Mouse (Mus musculus): ENCODE results near the gene Ank3. TPM values are rescaled to one million over a fixed set of nuclear protein-coding genes. Genes with fewer than 3 reads are reported as not detected.

Ank3 gene
- polyA plus RNA-seq, 1 experiment, result 23.3 TPM

- no peak for DNase-seq
- TF ChIP-seq CTCF (IDR thresholded peaks at IDR 0.05; ENCODE audit: insufficient read depth, low read length) (no peak), POLR2A (IDR thresholded peaks at IDR 0.05; ENCODE audit: borderline replicate concordance, extremely low read depth, low read depth, low read length) (no peak)
- no peaks in the 10 kb centered on the region for H3K4me1 ChIP-seq (ENCODE audit: control insufficient read depth, insufficient read depth, low read length)
- no peak overlapping the region for H3K4me3 ChIP-seq (replicated peaks; ENCODE audit: extremely low read depth, low read depth, low read length)
- 87% methylated on average over 4 of the region's 4 CpGs for WGBS
These were observed 157.0 kb downstream of the Ank3 start for GRCm38 (mm10) chr10:69555592-69555991.

- WGBS, result 18% methylated on average over 13 of the region's 13 CpGs
- peak; percentile 42 for DNase-seq
These were observed 157.7 kb downstream of the Ank3 start for GRCm38 (mm10) chr10:69556278-69556677.

DNA sequence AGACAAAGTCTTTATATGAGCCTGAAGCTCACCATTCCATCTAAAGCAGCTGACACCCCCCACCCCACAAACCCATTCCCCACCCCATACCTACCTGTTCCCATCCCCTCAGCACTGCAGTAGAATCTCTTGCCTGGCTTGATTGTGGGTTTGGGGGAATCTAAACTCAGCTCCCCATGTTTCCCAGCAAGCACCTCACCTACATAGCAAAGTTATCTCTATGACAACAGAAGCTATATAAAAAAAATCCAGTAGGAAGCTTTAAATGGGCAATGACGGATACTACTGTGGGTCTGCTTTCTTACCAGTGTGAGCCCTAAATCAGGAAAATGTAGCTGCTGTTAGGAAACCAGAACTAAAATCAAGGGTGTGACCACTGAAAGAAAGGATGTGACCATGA lies 161.7 kb downstream of the Ank3 start:
- Histone ChIP-seq H3K4me3 (replicated peaks; ENCODE audit: extremely low read depth, low read depth, low read length) (no peak overlapping the region), H3K4me1 (ENCODE audit: control insufficient read depth, insufficient read depth, low read length) (no peaks in the 10 kb centered on the region)
- WGBS, result 71% methylated on average over 1 of the region's 1 CpGs
- DNase-seq, result no peak
- TF ChIP-seq POLR2A (IDR thresholded peaks at IDR 0.05; ENCODE audit: borderline replicate concordance, extremely low read depth, low read depth, low read length), result no peak
- TF ChIP-seq CTCF (IDR thresholded peaks at IDR 0.05; ENCODE audit: insufficient read depth, low read length), result no peak

More at GRCm38 (mm10) chr10:69556278-69556677, 157.7 kb downstream of the Ank3 start:
- H3K4me3 ChIP-seq (replicated peaks; ENCODE audit: extremely low read depth, low read depth, low read length), result no peak overlapping the region
- TF ChIP-seq POLR2A (IDR thresholded peaks at IDR 0.05; ENCODE audit: borderline replicate concordance, extremely low read depth, low read depth, low read length), result no peak
- peak; percentile 35 for TF ChIP-seq CTCF (IDR thresholded peaks at IDR 0.05; ENCODE audit: insufficient read depth, low read length)
- no peaks in the 10 kb centered on the region for H3K4me1 ChIP-seq (ENCODE audit: control insufficient read depth, insufficient read depth, low read length)

DNA sequence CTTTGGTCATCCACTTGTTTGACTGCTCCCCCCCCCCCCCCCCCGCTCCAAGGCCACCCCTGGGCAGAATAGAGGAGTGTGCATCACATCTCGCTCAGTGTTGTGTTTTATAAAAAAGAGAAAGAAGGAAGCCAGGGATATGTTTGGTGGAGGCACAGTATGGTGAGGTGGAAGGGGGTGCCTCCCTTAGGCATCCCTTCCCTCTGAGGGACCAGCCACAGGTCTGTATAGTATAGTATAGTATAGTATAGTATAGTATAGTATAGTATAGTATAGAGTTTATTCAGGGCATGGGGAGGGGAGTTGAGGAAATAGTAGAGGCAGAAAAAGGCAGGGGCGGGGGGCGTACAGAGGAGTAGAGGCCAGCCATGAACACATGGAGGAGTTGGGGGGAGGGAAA lies 164.4 kb downstream of the Ank3 start:
- no peak for DNase-seq
- Histone ChIP-seq H3K4me1 (ENCODE audit: control insufficient read depth, insufficient read depth, low read length) (no peaks in the 10 kb centered on the region), H3K4me3 (replicated peaks; ENCODE audit: extremely low read depth, low read depth, low read length) (no peak overlapping the region)
- TF ChIP-seq POLR2A (IDR thresholded peaks at IDR 0.05; ENCODE audit: borderline replicate concordance, extremely low read depth, low read depth, low read length) (no peak), CTCF (IDR thresholded peaks at IDR 0.05; ENCODE audit: insufficient read depth, low read length) (no peak)
- WGBS, result 73% methylated on average over 4 of the region's 4 CpGs

DNA sequence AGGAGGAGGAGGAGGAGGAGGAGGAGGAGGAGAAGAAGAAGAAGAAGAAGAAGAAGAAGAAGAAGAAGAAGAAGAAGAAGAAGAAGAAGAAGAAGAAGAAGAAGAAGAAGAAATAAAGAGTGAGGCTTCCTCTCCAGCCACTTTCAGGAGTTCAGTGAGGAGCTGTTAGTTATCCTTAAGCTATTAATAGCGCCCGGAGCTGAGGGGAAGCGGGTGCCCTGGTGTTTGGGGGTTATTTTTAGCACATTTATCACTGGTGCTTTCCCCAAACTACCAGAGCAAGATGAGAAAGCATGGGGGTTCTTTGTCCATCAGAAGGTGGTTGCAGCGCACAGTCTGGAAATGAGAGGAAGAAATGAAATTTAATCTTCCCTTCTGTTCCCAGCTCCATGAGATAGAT lies 166.5 kb downstream of the Ank3 start:
- no peak for DNase-seq
- H3K4me1 ChIP-seq (ENCODE audit: control insufficient read depth, insufficient read depth, low read length), result no peaks in the 10 kb centered on the region
- no peak for TF ChIP-seq CTCF (IDR thresholded peaks at IDR 0.05; ENCODE audit: insufficient read depth, low read length)
- no peak for TF ChIP-seq POLR2A (IDR thresholded peaks at IDR 0.05; ENCODE audit: borderline replicate concordance, extremely low read depth, low read depth, low read length)
- H3K4me3 ChIP-seq (replicated peaks; ENCODE audit: extremely low read depth, low read depth, low read length), result no peak overlapping the region
- 52% methylated on average over 4 of the region's 4 CpGs for WGBS

DNA sequence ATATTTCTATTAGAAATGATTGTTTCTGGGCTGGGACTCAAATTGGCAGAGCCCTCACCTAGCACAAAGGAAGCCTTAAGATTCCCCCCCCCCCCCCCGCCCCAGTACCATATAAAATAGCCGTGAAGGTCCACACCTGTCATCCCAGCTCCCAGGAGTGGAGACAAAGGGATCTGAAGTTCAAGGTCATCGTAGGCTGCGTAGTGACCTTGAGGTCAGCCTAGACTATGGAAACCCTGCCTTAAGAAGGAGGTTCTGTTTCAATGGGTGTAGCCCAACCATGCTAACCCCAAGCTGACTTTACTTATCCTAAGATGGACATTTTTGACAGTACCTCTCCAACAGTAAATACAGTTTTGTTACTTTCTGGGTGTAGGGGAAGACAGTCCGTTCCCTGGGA lies 170.4 kb downstream of the Ank3 start:
- peaks cover 3% of the 10 kb centered on the region for H3K4me1 ChIP-seq (ENCODE audit: control insufficient read depth, insufficient read depth, low read length)
- 88% methylated on average over 5 of the region's 5 CpGs for WGBS
- DNase-seq, result no peak
- H3K4me3 ChIP-seq (replicated peaks; ENCODE audit: extremely low read depth, low read depth, low read length), result no peak overlapping the region
- TF ChIP-seq POLR2A (IDR thresholded peaks at IDR 0.05; ENCODE audit: borderline replicate concordance, extremely low read depth, low read depth, low read length), result no peak
- no peak for TF ChIP-seq CTCF (IDR thresholded peaks at IDR 0.05; ENCODE audit: insufficient read depth, low read length)

- Histone ChIP-seq H3K4me3 (replicated peaks; ENCODE audit: extremely low read depth, low read depth, low read length) (no peak overlapping the region), H3K4me1 (ENCODE audit: control insufficient read depth, insufficient read depth, low read length) (peaks cover 3% of the 10 kb centered on the region)
- WGBS, result 55% methylated on average over 8 of the region's 8 CpGs
- DNase-seq, result no peak
- TF ChIP-seq POLR2A (IDR thresholded peaks at IDR 0.05; ENCODE audit: borderline replicate concordance, extremely low read depth, low read depth, low read length) (no peak), CTCF (IDR thresholded peaks at IDR 0.05; ENCODE audit: insufficient read depth, low read length) (no peak)
These were observed 171.2 kb downstream of the Ank3 start for GRCm38 (mm10) chr10:69569740-69570139.

GRCm38 (mm10) chr10:69570466-69571288 lies 172.1 kb downstream of the Ank3 start:
- H3K4me1 ChIP-seq (ENCODE audit: control insufficient read depth, insufficient read depth, low read length), result peaks cover 3% of the 10 kb centered on the region
- WGBS, result 26% methylated on average over 18 of the region's 18 CpGs
- no peak for TF ChIP-seq POLR2A (IDR thresholded peaks at IDR 0.05; ENCODE audit: borderline replicate concordance, extremely low read depth, low read depth, low read length)
- DNase-seq, result no peak
- H3K4me3 ChIP-seq (replicated peaks; ENCODE audit: extremely low read depth, low read depth, low read length), result no peak overlapping the region

GRCm38 (mm10) chr10:69571422-69571821 lies 172.8 kb downstream of the Ank3 start:
- no peak for DNase-seq
- WGBS, result 3% methylated on average over 8 of the region's 8 CpGs
- TF ChIP-seq POLR2A (IDR thresholded peaks at IDR 0.05; ENCODE audit: borderline replicate concordance, extremely low read depth, low read depth, low read length) (no peak), CTCF (IDR thresholded peaks at IDR 0.05; ENCODE audit: insufficient read depth, low read length) (no peak)
- Histone ChIP-seq H3K4me1 (ENCODE audit: control insufficient read depth, insufficient read depth, low read length) (peaks cover 3% of the 10 kb centered on the region), H3K4me3 (replicated peaks; ENCODE audit: extremely low read depth, low read depth, low read length) (peak overlapping the region; percentile 41)

GRCm38 (mm10) chr10:69571972-69572371 lies 173.4 kb downstream of the Ank3 start:
- DNase-seq, result no peak
- Histone ChIP-seq H3K4me3 (replicated peaks; ENCODE audit: extremely low read depth, low read depth, low read length) (no peak overlapping the region), H3K4me1 (ENCODE audit: control insufficient read depth, insufficient read depth, low read length) (peaks cover 3% of the 10 kb centered on the region)
- TF ChIP-seq CTCF (IDR thresholded peaks at IDR 0.05; ENCODE audit: insufficient read depth, low read length), result no peak
- no peak for TF ChIP-seq POLR2A (IDR thresholded peaks at IDR 0.05; ENCODE audit: borderline replicate concordance, extremely low read depth, low read depth, low read length)
- WGBS, result 6% methylated on average over 9 of the region's 9 CpGs

Data from lung, adult 2 months (tissue).